Mouse (Mus musculus) midbrain, embryonic 12.5 days (tissue): ENCODE measurements at regions not wholly inside any gene's neighbourhood (a gene's known extent, or its start where the extent isn't known, plus 50 kb on each side); places are given as distances from the start of the nearest gene placed in this dataset.

Experiments
- ATAC-seq: fragments of 200-750 bp; cut with Nextera tagmentation; 2 replicates; pipeline ENCODE4 v1.8.0; 2017; ENCODE audit warnings: low read depth, moderate TSS enrichment, moderate library complexity; ENCODE audit not compliant: low FRiP score
- H3K27ac ChIP-seq: fragments of 300-500 bp; sonication (generic); replicated peaks from 2 replicates; pipeline ENCODE4 v1.5.1; 2016; ENCODE audit warnings: mild to moderate bottlenecking
- H3K27me3 ChIP-seq: fragments of 300-500 bp; sonication (generic); 2 replicates; pipeline ENCODE4 v1.6.1; 2016; ENCODE audit warnings: mild to moderate bottlenecking
- H3K36me3 ChIP-seq: fragments of 300-500 bp; sonication (generic); 2 replicates; pipeline ENCODE4 v1.6.1; 2016
- H3K4me1 ChIP-seq: fragments of 300-500 bp; sonication (generic); 2 replicates; pipeline ENCODE4 v1.6.1; 2016
- H3K4me2 ChIP-seq: fragments of 300-500 bp; sonication (generic); replicated peaks from 2 replicates; pipeline ENCODE4 v1.6.1; 2016; ENCODE audit warnings: mild to moderate bottlenecking, moderate library complexity
- H3K4me3 ChIP-seq: fragments of 300-500 bp; sonication (generic); 2 replicates; pipeline ENCODE4 v1.5.1; 2016; ENCODE audit warnings: mild to moderate bottlenecking
- H3K9ac ChIP-seq: fragments of 300-500 bp; sonication (generic); replicated peaks from 2 replicates; pipeline ENCODE4 v1.6.1; 2016; ENCODE audit warnings: mild to moderate bottlenecking, moderate library complexity
- H3K9me3 ChIP-seq: fragments of 300-500 bp; sonication (generic); 2 replicates; pipeline ENCODE4 v1.6.1; 2016; ENCODE audit warnings: mild to moderate bottlenecking
- WGBS: fragments of 180-500 bp; shearing (Covaris S2); methylation state at CpG from one replicate; pipeline ENCODE4 v1.1.7; 2016; 5-methylcytosine and 5-hydroxymethylcytosine counted together

- Histone ChIP-seq H3K27ac (no peak overlapping the region), H3K9ac (no peak overlapping the region), H3K4me3 (no peak overlapping the region), H3K4me1 (no peaks in the 10 kb centered on the region), H3K36me3 (no peaks in the 10 kb centered on the region), H3K4me2 (no peak overlapping the region), H3K27me3 (no peaks in the 10 kb centered on the region), H3K9me3 (no peaks in the 10 kb centered on the region)
- 59% methylated on average over 2 of the region's 2 CpGs for WGBS
- ATAC-seq: no peak
These were observed 357.8 kb upstream of the Gm6657 start for GRCm38 (mm10) chr12:77836231-77836630.

GRCm38 (mm10) chr12:77841844-77842415 lies 352.1 kb upstream of the Gm6657 start:
- no peak overlapping the region for H3K27ac ChIP-seq
- peak; percentile 75 for ATAC-seq
- 31% methylated on average over 7 of the region's 7 CpGs for WGBS
- no peaks in the 10 kb centered on the region for H3K9me3 ChIP-seq
- H3K36me3 ChIP-seq: no peaks in the 10 kb centered on the region
- no peaks in the 10 kb centered on the region for H3K27me3 ChIP-seq
- no peak overlapping the region for H3K4me3 ChIP-seq
- no peak overlapping the region for H3K4me2 ChIP-seq
- no peaks in the 10 kb centered on the region; the same call in 1 of the 2 replicates for H3K4me1 ChIP-seq
- H3K9ac ChIP-seq: no peak overlapping the region

GRCm38 (mm10) chr12:77852595-77853577 lies 341.2 kb upstream of the Gm6657 start:
- Histone ChIP-seq H3K27me3 (peaks cover 8% of the 10 kb centered on the region; the same call in 1 of the 2 replicates), H3K9ac (no peak overlapping the region), H3K4me1 (peaks cover 24% of the 10 kb centered on the region), H3K27ac (peak overlapping the region; percentile 56), H3K4me2 (no peak overlapping the region), H3K9me3 (no peaks in the 10 kb centered on the region), H3K4me3 (no peak overlapping the region), H3K36me3 (no peaks in the 10 kb centered on the region)
- 16% methylated on average over 9 of the region's 9 CpGs for WGBS
- peak; percentile 69 for ATAC-seq

- Histone ChIP-seq H3K4me1 (peaks cover 24% of the 10 kb centered on the region), H3K27ac (no peak overlapping the region), H3K36me3 (no peaks in the 10 kb centered on the region), H3K27me3 (peaks cover 4% of the 10 kb centered on the region; the same call in 1 of the 2 replicates), H3K4me3 (no peak overlapping the region), H3K9me3 (no peaks in the 10 kb centered on the region), H3K4me2 (no peak overlapping the region), H3K9ac (no peak overlapping the region)
- peak; percentile 28; the same call in 1 of the 2 replicates for ATAC-seq
- WGBS: 60% methylated on average over 15 of the region's 15 CpGs
These were observed 339.6 kb upstream of the Gm6657 start for GRCm38 (mm10) chr12:77854281-77855075.

DNA sequence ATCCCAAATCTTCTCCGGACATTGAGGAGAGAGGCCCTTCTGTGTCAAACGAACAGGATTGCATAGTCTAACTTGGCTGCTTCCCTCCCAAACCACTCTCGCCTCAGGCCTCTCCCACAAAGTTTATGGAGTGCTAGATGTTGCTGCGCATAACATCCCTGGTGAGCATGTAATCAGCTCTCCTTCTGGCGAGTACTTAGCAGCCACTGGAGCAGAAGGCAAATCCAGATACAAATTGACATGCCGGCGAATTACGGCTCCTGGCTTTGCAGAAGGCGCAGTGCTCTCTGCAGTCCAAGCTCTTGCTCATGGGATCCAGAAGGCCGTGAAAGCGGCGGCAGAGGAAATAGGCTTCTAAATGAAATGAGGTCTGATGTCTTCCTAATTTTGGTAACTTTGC lies 338.2 kb upstream of the Gm6657 start:
- 71% methylated on average over 12 of the region's 12 CpGs for WGBS
- Histone ChIP-seq H3K27me3 (no peaks in the 10 kb centered on the region; the same call in 1 of the 2 replicates), H3K4me2 (no peak overlapping the region), H3K9ac (no peak overlapping the region), H3K27ac (no peak overlapping the region), H3K4me1 (peaks cover 24% of the 10 kb centered on the region), H3K9me3 (no peaks in the 10 kb centered on the region), H3K4me3 (no peak overlapping the region), H3K36me3 (no peaks in the 10 kb centered on the region)
- no peak for ATAC-seq

GRCm38 (mm10) chr12:77857281-77857680 lies 336.8 kb upstream of the Gm6657 start:
- Histone ChIP-seq H3K4me3 (no peak overlapping the region), H3K36me3 (no peaks in the 10 kb centered on the region), H3K9ac (no peak overlapping the region), H3K27me3 (no peaks in the 10 kb centered on the region), H3K4me2 (no peak overlapping the region), H3K27ac (no peak overlapping the region), H3K9me3 (no peaks in the 10 kb centered on the region), H3K4me1 (peaks cover 19% of the 10 kb centered on the region)
- ATAC-seq: no peak
- WGBS: 74% methylated on average over 4 of the region's 4 CpGs

DNA sequence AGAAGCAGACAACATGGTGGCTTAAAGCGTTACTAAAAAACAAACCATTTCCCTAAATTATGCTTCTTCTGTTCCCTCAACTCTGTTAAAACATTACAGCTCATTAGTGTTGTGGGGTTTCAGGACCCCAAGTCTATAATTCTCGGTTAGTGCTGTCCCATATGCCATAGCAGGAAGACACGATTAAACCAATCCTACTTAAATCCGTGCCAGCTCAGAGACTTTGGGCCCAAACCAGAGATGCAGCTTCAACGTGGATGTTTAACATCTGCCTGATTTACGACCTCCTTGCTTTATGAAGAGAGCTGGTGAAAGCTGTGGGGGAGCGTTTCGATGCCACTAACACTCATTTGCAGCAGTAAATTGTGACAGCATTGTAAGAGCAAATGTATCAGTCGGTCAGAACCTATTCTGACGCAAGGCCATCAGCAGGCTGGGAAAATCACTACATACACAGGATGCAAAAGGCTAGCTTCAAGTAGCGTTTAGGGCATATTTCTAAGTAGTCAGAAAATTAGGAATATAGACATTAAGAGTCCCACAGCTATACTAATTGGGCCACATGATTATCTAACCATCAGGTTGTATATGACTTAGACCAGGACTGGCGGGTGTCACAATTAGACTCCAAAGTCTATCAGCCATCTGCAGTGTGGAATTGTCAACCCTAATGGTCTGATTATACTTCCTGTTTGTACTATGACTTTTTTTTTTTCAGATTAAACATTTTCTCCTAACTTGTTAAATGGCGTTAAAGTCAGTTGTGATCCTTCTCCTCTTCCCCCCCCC lies 333.1 kb upstream of the Gm6657 start:
- Histone ChIP-seq H3K9ac (no peak overlapping the region), H3K9me3 (no peaks in the 10 kb centered on the region), H3K4me1 (no peaks in the 10 kb centered on the region), H3K27me3 (no peaks in the 10 kb centered on the region), H3K36me3 (no peaks in the 10 kb centered on the region), H3K27ac (no peak overlapping the region), H3K4me2 (no peak overlapping the region), H3K4me3 (no peak overlapping the region)
- WGBS: 91% methylated on average over 13 of the region's 13 CpGs
- no peak for ATAC-seq

DNA sequence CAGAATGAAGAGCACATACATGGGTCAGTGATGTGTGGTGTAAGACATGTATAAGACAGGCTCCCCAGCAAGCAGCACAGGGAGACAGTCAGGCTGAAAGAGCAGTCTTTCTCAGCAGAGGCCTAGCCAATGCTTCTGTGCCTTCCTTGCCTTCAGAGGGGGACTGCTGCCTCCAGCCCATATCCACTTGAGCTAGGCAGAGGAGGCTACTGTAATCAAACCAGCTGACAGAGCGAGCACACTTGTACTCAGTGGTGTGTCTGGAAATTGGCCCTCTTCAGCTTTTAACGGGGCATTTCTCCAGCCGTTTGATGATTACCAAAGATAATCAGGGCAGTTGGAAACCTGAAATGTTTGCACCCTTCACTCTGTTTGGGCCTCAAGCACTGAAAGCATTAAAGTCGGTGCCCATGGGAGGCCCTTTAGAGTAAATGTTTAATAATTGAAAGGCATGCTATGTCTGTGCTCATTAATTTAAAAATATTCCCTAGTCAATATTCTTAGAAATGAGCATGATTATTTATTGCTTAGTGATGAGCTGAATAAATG lies 326.0 kb upstream of the Gm6657 start:
- no peaks in the 10 kb centered on the region; the same call in 1 of the 2 replicates for H3K4me1 ChIP-seq
- no peaks in the 10 kb centered on the region for H3K27me3 ChIP-seq
- H3K36me3 ChIP-seq: no peaks in the 10 kb centered on the region
- ATAC-seq: no peak
- no peak overlapping the region for H3K27ac ChIP-seq
- H3K4me2 ChIP-seq: no peak overlapping the region
- WGBS: 68% methylated on average over 4 of the region's 4 CpGs
- H3K4me3 ChIP-seq: no peak overlapping the region
- no peaks in the 10 kb centered on the region for H3K9me3 ChIP-seq
- no peak overlapping the region for H3K9ac ChIP-seq

- H3K4me1 ChIP-seq: no peaks in the 10 kb centered on the region; the same call in 1 of the 2 replicates
- H3K9me3 ChIP-seq: no peaks in the 10 kb centered on the region
- H3K27ac ChIP-seq: no peak overlapping the region
- no peak overlapping the region for H3K4me2 ChIP-seq
- 94% methylated on average over 3 of the region's 3 CpGs for WGBS
- no peaks in the 10 kb centered on the region for H3K36me3 ChIP-seq
- H3K27me3 ChIP-seq: no peaks in the 10 kb centered on the region
- ATAC-seq: no peak
- no peak overlapping the region for H3K4me3 ChIP-seq
- H3K9ac ChIP-seq: no peak overlapping the region
These were observed 324.7 kb upstream of the Gm6657 start for GRCm38 (mm10) chr12:77869296-77869695.

GRCm38 (mm10) chr12:77887335-77887734 lies 306.7 kb upstream of the Gm6657 start:
- Histone ChIP-seq H3K9ac (no peak overlapping the region), H3K27me3 (no peaks in the 10 kb centered on the region), H3K4me1 (no peaks in the 10 kb centered on the region), H3K36me3 (no peaks in the 10 kb centered on the region), H3K4me3 (no peak overlapping the region), H3K9me3 (no peaks in the 10 kb centered on the region), H3K4me2 (no peak overlapping the region), H3K27ac (no peak overlapping the region)
- 93% methylated on average over 2 of the region's 2 CpGs for WGBS
- no peak for ATAC-seq

GRCm38 (mm10) chr12:77891452-77891851 lies 302.6 kb upstream of the Gm6657 start:
- no peak overlapping the region for H3K27ac ChIP-seq
- no peak overlapping the region for H3K9ac ChIP-seq
- peaks cover 15% of the 10 kb centered on the region for H3K27me3 ChIP-seq
- H3K4me1 ChIP-seq: 0 out of 2 replicates have a peak, but pooled peaks cover 3% of the 10 kb centered on the region
- no peak for ATAC-seq
- no peak overlapping the region for H3K4me3 ChIP-seq
- no peaks in the 10 kb centered on the region for H3K9me3 ChIP-seq
- H3K4me2 ChIP-seq: no peak overlapping the region
- no peaks in the 10 kb centered on the region for H3K36me3 ChIP-seq
- WGBS: 93% methylated on average over 6 of the region's 6 CpGs
